Mouse (Mus musculus) erythroblast, adult 5-6 weeks (primary cell): ENCODE results near the gene Crkl. TPM values are rescaled to one million over a fixed set of nuclear protein-coding genes. Genes with fewer than 3 reads are reported as not detected.
"Not testable (repeated sequence)": the region's sequence is repeated elsewhere in the genome, so short reads cannot be mapped to it uniquely, and the experiment has no call there.

Source experiments
- ATAC-seq: replicated peaks from 2 replicates; pipeline ENCODE4 v1.8.0; 2016; ENCODE audit warnings: moderate number of reproducible peaks, mild to moderate bottlenecking, moderate TSS enrichment, inconsistent platforms; ENCODE audit not compliant: poor library complexity, low FRiP score, severe bottlenecking
- total RNA-seq, 2 experiments: library from RNA; stranded (forward) in 1 of 2; stranded (reverse) in 1 of 2; fragments of 150-400 nt in 1 of 2; fragments of 200-764, 138-1000 nt in 1 of 2; gene quantifications; 2 replicates each; pipeline versions ENCODE4 v1.2.3 to v1.2.4; 2015 to 2017; ENCODE audit warnings: low replicate concordance in 2 of 2

Crkl gene
- total RNA-seq, 2 experiments from 2014 or later = 7.7 to 16.1 TPM

- no peak for ATAC-seq
Observed at GRCm38 (mm10) chr16:17478331-17478943, 26.6 kb downstream of the Crkl start.

- no peak for ATAC-seq
Observed at GRCm38 (mm10) chr16:17481465-17481864, 29.7 kb downstream of the Crkl start.

GRCm38 (mm10) chr16:17486505-17486904, 34.7 kb downstream of the Crkl start:
- no peak for ATAC-seq

- no peak for ATAC-seq
Observed at GRCm38 (mm10) chr16:17488478-17489468, 37.0 kb downstream of the Crkl start.

- ATAC-seq = peak; percentile 78
Observed at GRCm38 (mm10) chr16:17489469-17490111, 37.8 kb downstream of the Crkl start, which contains the start of gene Aifm3. TSS of gene Aifm3 (plus strand) at chr16:17489611.

GRCm38 (mm10) chr16:17491154-17491553, 39.4 kb downstream of the Crkl start:
- ATAC-seq = 0 out of 2 replicates have a peak, but pooled peaks have one; percentile 9

- ATAC-seq = no peak
Observed at GRCm38 (mm10) chr16:17491896-17492561, 40.2 kb downstream of the Crkl start.

GRCm38 (mm10) chr16:17496499-17497305, 44.9 kb downstream of the Crkl start:
- ATAC-seq = no peak

- no peak for ATAC-seq
Observed at GRCm38 (mm10) chr16:17499249-17499883, 47.6 kb downstream of the Crkl start.

- ATAC-seq = no peak
Observed at GRCm38 (mm10) chr16:17502681-17503080, 50.9 kb downstream of the Crkl start.

- ATAC-seq = no peak
Observed at GRCm38 (mm10) chr16:17507018-17507552, 55.3 kb downstream of the Crkl start.

- not testable (repeated sequence) for ATAC-seq
Observed at GRCm38 (mm10) chr16:17508031-17508430, 56.2 kb downstream of the Crkl start.

GRCm38 (mm10) chr16:17508546-17509239, 56.9 kb downstream of the Crkl start, which contains the start of gene Lztr1:
TSS of gene Lztr1 (plus strand) at chr16:17508688.
- peak; percentile 94 for ATAC-seq

GRCm38 (mm10) chr16:17509240-17509597, 57.4 kb downstream of the Crkl start:
- peak; percentile 28 for ATAC-seq

GRCm38 (mm10) chr16:17510143-17510542, 58.4 kb downstream of the Crkl start:
- ATAC-seq = no peak

GRCm38 (mm10) chr16:17510686-17511085, 58.9 kb downstream of the Crkl start:
- no peak for ATAC-seq

GRCm38 (mm10) chr16:17511431-17511830, 59.6 kb downstream of the Crkl start:
- no peak for ATAC-seq

- no peak for ATAC-seq
Observed at GRCm38 (mm10) chr16:17518910-17519309, 67.1 kb downstream of the Crkl start.
